Comparison of ENCODE assay signal across 8 mouse cellular contexts in the genomic region with DNA sequence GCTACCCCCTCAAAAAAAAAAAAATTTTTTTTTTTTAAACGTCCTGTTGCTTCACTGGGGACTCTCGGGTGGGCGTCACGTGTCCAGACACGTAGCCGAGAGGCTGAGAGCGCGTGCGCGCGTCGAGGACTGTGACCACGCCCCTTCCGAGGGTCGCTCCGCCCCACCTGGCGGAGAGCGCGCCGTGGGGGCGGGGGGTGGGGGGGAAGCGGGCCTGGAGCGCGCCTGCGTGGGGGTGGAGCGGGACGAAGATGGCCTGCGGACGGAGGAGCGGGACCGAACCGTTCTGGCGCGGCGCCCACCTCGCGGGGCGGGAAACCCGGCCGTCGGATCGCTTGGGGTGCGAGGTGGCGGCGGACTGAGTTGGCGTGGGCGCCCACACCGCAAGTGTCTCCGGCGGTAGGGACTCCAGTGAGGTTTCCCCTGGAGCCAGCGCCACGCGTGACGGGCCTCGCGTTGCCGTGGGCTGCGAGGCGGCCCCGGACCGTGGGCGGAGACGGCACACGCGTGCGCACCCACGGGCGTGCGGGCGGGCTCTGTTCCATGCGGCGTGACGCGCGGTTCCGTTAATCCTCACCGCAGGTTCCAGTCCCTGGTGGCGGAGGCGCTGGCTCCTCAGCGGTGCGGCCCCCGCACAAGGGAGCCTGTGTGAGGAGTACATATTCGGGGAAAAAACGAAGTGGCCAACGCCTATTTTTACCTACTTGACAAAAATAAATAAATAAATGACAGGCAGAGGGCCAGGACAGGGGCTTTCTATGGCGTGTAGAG. TPM values are rescaled to one million over a fixed set of nuclear protein-coding genes. Genes with fewer than 3 reads are reported as not detected.
DNase-seq lines count a peak whose midpoint lies in the region; ATAC-seq and TF ChIP-seq lines count a peak whose summit lies in the region.

A gene (minus strand): TSS at position 170 of the 771 bp plus-strand sequence.

- H3K27ac ChIP-seq in gastrocnemius, adult 2 months, result peak within 1 kb of the TSS; percentile 97
- H3K27ac ChIP-seq in hindbrain, postnatal 0 days, result peak within 1 kb of the TSS; percentile 98

- peaks cover 14% of the 10 kb centered on the region for H3K4me1 ChIP-seq in hindbrain, postnatal 0 days (ENCODE audit: insufficient read depth, low read length)
- peaks cover 18% of the 10 kb centered on the region for H3K4me1 ChIP-seq in megakaryocyte, embryonic 14.5 days

- H3K36me3 ChIP-seq in hindbrain, postnatal 0 days (ENCODE audit: insufficient read depth, low read length), result no peaks in the 10 kb centered on the region
- H3K36me3 ChIP-seq in megakaryocyte, embryonic 14.5 days (replicated peaks; ENCODE audit: low read length), result no peaks in the 10 kb centered on the region

- no peaks in the 10 kb centered on the region for H3K27me3 ChIP-seq in hindbrain, postnatal 0 days (ENCODE audit: insufficient read depth, low read length)
- no peaks in the 10 kb centered on the region for H3K27me3 ChIP-seq in megakaryocyte, embryonic 14.5 days (replicated peaks)

- ATAC-seq in hindbrain, postnatal 0 days, result peak; percentile 92

- intact Hi-C loops in gastrocnemius, adult 2 months (cut with DNase I), result loop anchor here (2.0 to 10.0 kb wide), 4 partner anchors 69 to 225 kb away; no protein-coding TSS in a partner anchor

- H3K4me2 ChIP-seq in hindbrain, postnatal 0 days (ENCODE audit: low read depth, low read length), result peak within 1 kb of the TSS; percentile 61

- H3K9ac ChIP-seq in hindbrain, postnatal 0 days (replicated peaks; ENCODE audit: low read length), result peak within 1 kb of the TSS; percentile 97

- TF ChIP-seq CTCF in gastrocnemius, adult 2 months (IDR thresholded peaks at IDR 0.05), result 0 out of 2 replicates have a peak, but pooled peaks have one; percentile 1
- TF ChIP-seq CTCF in hindbrain, postnatal 0 days (IDR thresholded peaks at IDR 0.05; ENCODE audit: low read depth), result no peak

- no peaks in the 10 kb centered on the region for H3K9me3 ChIP-seq in hindbrain, postnatal 0 days (ENCODE audit: low read length)
- no peaks in the 10 kb centered on the region for H3K9me3 ChIP-seq in megakaryocyte, embryonic 14.5 days

- DNase-seq in WW6 (ENCODE audit: low read depth, low spot score), result peak; percentile 83
- peak; percentile 85 to 95 for DNase-seq in cerebellum, postnatal 4 days (ENCODE audit: low spot score in 2 of 2)
- peak; percentile 96 for DNase-seq in gastrocnemius, adult 2 months
- peak; percentile 98 for DNase-seq in hindbrain, postnatal 0 days (ENCODE audit: low spot score)
- DNase-seq in left cerebral cortex, adult 8-10 months (ENCODE audit: low spot score in 2 of 2), result peak; percentile 79 to 92
- peak; percentile 97 for DNase-seq in right cerebral cortex, postnatal 10 days (ENCODE audit: low spot score in 2 of 2)
- peak; percentile 95 for DNase-seq in urinary bladder, postnatal 25 days (ENCODE audit: low spot score)

- under 1% methylated on average over 82 of the region's 86 CpGs for WGBS in hindbrain, postnatal 0 days

- H3K4me3 ChIP-seq in gastrocnemius, adult 2 months, result peak within 1 kb of the TSS; percentile 98
- peak within 1 kb of the TSS; percentile 96 for H3K4me3 ChIP-seq in hindbrain, postnatal 0 days (ENCODE audit: low read length)
- H3K4me3 ChIP-seq in megakaryocyte, embryonic 14.5 days (replicated peaks), result peak within 1 kb of the TSS; percentile 97

RNA-seq across cellular contexts. Expression of the gene that starts here (rescaled TPM):
- total RNA-seq in gastrocnemius, adult 2 months (2021), result 100 to 1,000 TPM; 236 to 397 TPM
- total RNA-seq in hindbrain, postnatal 0 days (2014; rRNA removed), result 466 and 482 TPM in 2 replicates
- 66.7 and 77.3 TPM in 2 replicates for polyA plus RNA-seq in hindbrain, postnatal 0 days (2015; fragmentation: Nextera tagmentation; extraction: Ambion mirVana)
- 100 to 1,000 TPM; 375 to 387 (median 386) TPM for total RNA-seq in left cerebral cortex, adult 8-10 months (2022)
- 1.2 and 4.0 TPM in 2 replicates for polyA plus RNA-seq in megakaryocyte, embryonic 14.5 days (2012; ENCODE audit: insufficient read depth, low replicate concordance)

Comparison
In these comparisons a context has a peak if more than half of its experiments do, and no peak if none do; other contexts are left out.
1. Peak in every context shown above with its lines: DNase-seq, ATAC-seq, H3K4me3 ChIP-seq and H3K27ac ChIP-seq.
2. RNA of the gene that starts here (polyA plus RNA-seq): 66.7 to 77.3 TPM in hindbrain, postnatal 0 days; 1.2 to 4.0 TPM in megakaryocyte, embryonic 14.5 days; every median in the first group is over 10 times any median in the second.